Mouse (Mus musculus): ENCODE measurements at regions not wholly inside any gene's neighbourhood (a gene's known extent, or its start where the extent isn't known, plus 50 kb on each side); places are given as distances from the start of the nearest gene placed in this dataset.
A peak's percentile ranks its signal among the peaks of the same experiment; 100 is the strongest.

DNA sequence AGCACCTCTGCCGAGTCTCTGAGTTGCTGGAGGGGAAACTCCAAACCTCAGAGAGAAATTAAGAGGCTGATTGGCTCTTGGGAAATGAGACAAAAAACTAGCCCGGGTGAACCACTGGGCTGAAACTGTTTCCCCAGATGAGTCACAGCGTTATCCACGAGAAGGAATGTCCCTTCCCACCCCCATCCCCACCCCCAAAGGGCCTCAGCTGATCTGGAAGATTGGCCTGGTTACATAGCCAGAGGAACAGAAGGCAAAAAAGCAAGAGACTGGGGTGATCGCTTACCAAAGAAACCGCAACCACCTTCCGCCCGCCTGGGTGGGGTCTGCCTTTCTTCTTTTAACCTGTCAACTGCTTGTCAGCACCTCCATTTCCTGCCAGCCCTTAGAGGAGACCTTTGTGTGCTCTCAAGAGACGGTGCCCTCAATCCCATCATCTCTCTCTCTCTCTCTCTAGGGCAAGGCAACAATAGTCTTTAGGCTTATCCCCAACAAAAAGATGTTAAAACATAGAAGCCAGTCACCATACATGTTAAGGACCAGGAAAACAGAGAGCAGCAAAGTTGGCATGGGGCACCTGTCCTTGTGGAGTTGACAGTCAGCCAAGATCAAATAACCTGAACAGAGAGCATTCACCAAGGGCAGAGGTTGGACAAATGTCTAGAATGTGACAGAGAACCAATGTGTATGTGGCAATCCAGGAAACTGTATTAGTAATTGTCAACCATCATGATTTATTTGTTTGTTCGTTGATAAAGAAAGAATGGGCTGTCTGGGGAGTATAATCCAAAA is 244.4 kb downstream of the Rplp1 start:
- peak; percentile 73 to 83 for DNase-seq

DNA sequence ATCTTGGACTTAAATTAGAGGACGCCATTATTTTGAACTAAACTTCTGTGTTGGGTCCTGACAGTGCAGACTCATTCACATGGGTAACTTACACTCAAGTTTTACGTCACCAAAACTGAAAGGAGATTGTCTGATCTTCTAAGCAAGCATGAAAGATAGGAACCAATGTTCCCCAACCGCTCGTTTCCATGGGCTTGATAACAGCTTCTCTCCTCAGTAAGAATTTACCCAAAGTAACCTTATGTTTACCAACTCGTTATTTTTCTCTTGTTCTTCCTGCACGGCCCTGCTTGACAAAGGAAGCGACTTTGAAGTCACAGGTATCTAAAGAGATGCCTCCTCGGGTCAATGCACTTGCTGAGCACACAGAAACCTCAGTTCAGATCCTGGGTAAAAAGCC is 245.6 kb downstream of the Rplp1 start:
- no peak for DNase-seq

DNA sequence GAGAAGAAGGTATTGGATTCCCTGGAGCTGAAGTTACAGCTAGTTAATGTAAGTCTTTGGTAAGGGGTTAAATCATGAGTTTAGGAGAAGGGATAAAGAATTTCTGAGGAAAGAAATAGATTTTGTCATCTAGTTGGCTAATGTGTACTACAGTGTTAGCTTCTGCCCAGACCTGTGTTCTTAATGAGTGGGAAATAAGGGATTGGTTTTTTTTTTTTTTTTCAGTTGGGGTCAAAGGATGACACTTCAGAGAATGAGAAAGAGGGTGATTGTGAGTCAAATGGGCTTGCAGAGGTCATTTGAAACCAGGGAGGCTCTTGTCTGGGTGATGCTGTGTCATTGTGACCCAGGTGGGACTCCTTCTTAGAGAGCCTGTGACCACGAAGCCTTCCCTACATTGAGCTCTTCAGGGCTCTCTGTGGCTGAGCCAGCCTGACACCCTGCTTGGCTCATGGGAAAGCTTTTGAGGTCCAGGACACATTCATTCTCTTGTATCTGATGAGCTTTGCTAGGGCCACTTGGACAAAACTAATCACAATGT is 246.1 kb downstream of the Rplp1 start:
- DNase-seq = no peak

DNA sequence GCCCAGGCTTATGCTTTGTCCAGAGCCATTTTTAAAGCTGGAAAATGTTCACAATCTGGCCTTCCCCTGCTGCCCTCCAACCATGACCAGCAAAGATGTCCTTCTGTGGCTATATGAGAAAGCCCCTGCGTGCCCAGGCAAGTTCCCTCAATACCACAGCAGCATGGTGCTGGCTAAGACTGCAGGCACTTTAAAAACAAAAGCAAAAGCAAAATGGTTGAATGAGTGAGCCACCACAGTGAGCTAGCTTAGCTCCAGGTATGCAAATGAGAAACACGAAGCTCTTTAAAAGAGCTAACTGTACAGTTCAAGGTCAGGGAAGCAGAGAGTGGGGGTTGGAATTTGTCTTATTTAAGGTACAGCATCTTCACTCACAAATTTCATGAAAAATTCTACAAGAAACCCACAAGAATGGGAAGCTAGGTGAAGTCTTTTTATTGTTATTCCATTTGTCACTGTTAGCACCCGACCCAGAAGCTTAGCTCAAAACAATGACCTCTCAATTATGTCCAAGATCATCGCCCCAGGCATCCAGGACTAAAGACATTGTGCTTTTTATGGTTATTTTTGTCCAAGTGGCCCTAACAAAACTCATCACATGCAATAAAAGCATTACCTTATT is 246.8 kb downstream of the Rplp1 start:
- no peak for DNase-seq

DNA sequence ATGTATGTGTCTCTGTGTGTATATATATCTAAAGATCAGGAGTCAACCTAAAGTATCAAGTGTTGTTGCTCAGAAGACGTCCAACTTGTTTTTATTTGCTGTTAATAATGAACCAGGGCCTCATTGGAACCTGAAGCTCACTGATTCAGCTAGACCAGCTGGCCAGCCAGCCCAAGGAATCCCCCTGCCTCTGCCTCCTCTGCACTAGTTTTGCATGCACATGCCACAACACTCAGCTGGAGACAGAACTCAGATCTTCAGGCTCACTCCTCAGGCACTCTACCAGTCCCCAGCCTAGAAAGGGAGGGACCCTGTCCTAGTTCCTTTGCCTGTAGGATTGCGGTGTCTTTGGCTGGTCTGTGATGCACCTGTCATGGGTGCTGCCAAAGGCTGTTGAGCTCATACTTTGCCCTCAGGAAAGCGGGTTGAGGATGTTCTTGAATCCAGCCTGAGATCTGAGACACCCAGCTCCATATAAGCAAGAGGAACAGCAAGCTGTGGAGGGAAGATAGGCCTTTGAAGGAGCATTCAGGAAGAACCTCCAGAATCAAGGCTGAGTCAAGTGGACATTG is 247.5 kb downstream of the Rplp1 start:
- no peak for DNase-seq

DNA sequence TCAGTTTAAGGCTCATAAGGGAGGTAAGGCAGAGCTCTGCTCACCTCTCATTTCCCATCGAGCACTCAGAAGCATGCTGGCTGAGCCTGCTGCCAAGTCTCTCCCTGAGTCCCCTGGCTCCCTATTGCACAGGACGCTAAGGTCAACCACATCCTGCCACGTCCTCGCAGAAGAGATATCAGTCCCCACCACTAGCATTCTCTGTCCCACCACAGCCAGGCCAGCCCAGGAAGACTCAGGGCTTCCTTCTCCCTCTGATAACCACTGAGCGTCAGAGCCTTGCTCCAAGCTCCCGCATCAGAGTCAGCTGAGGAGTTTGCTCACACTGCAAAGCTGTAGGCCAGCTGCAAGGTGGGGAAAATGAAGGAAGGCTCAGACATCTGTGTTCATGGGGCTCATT is 248.2 kb downstream of the Rplp1 start:
- peak in 1 of 2 experiments; percentile 41 for DNase-seq

DNA sequence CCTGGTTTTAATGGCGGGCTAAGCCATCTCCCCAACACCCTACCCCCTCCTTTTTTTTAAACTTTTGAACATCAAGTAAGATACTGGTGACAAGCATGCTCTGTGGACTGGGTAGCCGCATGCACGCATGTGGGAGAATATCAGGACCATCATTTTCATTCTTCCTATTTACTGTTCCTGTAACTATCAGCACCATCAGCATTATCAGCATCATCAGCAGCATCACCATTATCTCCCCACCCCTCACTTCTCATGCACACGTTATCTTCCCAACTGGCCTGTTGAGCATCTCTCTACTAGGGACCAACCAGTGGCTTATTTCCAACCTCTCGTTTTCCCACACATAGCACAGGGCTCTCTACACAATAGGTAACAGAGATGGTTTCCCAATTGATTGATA is 249.1 kb downstream of the Rplp1 start:
- no peak for DNase-seq

DNA sequence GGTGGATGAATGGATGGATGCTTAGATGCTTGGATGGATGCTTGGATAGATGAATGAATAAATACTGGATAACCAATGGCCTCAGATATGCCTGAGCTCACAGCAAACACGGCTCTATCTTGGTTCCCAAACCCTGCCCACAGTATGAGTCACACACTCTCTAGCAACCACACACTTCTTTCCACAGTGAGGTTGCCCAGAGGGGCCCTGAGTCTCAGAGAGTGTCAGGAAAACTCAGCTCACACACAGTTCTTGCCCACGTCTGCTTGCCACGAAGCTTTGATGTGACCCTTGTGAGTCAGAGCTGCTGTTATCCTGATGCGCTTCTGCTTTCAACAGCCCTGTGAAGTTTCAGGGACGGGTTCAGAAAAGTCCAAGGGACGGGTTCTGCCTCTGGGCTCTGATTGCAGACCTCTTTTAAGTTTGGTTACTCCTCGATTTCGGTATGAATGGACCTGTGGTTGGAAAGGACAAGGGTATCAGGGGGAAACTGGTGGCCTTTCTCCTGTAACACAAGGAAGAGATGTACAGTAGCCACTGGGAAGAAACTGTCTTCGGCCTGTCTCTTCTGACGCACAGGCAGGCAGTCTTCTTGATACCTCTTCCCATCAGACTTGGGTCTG is 250.2 kb downstream of the Rplp1 start:
- DNase-seq = no peak

DNA sequence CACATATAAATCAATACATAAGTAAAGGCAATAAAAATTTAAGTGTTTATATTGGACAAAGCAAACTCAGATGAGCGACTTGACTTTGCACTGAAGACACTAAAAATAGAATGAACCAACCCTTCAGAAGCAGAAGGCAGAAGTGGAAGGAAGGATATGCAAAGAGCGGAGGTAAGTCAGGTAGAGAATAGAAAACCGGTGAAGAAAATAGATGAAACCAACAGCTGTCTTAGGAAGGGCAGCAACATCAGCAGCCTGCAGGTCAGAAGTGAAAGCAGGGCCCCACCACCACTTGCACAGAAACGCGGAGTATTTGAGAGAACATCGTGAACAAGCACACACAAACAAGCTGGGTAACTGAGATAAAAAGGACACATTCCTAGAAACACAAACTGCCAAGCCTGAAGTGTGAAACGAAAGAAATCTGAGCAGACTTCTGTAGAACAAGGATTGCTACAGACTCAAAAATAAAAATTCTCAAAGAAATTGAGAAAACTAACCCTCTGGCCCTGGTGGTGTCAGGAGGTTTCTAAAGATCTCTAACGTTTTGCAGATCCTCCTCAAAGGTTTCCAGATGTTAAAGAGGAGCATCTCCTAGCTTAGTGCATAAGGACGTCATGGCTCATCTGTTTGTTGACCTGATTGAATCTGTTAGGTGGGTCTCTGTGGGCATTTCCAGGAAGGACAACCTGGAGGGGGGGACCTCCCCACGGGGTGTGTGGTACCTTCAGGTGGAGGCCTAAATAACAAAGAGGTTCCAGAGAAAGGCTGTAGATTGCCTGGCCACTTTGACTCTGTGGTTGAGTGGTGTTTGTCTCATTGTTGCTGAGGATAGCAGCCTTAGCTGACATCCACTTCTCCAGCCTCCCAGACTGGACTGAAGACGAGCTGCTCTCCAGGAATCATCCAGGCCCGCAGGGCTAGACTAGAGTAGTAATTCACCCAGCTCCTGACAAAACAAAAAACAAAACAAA is 252.0 kb downstream of the Rplp1 start:
- no peak for DNase-seq

DNA sequence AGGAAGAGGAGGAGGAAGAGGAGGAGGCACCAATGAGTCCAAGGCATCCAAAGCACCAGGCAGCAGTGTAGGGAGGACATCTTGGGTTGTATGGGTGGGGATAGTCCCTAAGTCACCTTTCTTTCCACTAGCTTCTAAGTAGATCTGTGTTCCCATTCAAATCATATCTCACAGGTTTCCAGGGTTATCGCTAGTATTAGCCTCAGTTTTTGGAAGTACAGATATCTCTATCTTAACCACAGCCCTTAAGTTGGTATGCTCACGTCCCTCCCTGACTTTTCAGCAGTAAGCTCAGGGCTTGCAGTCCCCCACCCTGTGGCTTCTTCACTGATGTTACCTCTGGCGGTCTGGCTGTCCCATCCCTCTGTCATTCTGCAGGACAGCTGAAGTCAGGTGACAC is 254.2 kb downstream of the Rplp1 start:
- DNase-seq = no peak

DNA sequence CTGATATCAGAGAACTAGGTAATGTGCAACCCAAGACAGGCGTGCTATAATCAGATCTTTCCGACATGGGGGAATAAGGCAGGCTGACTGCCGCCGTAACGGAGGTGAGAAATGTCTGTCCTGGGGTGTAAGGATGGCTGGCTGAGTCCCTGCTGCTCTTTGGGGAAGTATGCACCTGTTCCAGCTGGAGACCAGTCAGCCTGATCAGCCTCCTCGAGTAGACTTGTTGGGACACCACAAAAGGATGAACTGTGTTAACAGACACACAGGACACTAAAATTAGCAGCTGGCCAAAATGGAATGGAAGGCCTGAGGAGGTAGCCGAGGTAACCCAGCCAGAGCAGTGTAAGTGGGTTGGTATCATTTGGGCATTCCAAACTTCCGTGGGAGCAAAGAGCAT is 256.3 kb downstream of the Rplp1 start:
- DNase-seq = no peak

DNA sequence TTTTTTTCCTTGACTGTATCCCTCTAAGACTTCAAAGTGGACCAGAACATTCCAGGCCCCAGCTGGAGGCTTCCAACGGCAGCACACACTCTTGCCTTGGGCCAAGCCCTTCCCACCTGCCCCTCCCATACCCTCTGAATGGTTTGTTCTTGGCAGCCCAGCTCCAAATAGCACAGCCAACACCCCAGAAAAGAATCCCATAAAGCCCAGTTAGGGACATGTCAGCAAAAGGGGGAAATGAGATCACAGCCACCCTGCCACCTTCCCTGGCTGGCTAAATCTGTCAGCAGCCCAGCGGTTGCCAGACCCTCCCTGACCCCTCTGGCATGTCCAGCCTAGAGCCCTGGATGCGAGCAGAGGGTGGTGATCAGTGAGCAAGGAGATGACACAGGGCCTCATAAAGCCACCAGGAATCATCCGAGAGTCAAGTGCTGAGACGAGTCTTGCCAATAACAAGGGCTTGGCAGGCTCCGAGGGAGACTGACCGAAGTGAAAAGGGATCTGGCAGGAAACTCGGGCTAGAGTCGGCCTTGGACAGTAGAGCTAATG is 258.8 kb downstream of the Rplp1 start:
- no peak for DNase-seq

DNA sequence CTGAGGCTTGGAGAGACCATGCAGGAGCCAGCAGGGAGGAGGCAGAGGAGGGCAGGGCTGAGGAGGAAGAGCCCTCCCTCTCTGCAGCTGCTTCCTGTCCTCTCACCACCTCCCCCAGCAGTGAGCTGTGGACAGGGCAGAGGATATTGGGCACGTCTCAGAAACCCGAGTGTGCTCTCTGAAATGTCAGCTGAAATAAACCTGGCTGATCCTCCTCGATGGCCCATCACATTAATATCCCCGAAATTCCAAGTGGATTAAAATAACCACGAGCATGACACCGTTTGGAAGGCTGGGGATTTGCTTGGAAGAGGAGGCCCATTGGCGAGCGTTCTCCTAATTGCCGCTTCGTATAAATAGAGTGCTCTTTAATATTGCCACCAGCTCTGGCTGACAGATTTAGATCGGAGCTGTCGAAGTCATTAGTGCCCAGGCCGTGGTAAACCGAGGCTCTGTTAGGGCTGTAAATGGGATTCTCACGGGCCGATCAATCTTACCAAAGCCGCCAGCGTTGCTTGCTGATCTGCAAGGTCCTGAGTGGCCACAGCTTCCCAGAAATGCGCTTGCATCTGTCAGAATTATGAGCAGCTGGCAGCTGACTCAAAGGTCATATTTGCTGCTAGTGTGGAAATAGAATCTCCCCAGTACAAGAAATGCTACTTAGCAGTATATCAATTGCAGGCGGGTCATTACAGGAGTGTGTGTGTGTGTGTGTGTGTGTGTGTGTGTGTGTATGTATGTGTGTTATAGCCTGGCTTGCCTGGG is 268.5 kb downstream of the Rplp1 start:
- no peak for DNase-seq

DNA sequence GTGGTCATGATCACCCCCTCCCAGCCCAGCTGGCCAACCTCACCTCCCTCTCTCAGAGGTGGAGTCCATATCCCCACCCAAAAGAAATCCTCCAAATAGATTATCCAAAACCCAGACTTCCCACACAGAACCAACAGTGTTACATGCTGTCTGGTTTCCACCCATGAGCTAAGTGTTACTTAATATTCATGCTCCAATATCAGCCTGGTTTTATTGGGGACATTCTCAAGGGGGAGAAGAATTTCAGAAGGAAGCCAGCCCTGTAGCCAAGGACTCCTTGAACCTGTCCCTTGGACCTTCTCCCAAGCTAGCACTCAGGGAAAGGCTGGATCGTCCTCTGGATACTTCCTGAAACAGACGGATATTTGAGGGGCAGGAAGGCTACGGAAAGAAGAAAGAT is 268.6 kb downstream of the Tle3 start:
- no peak for DNase-seq

DNA sequence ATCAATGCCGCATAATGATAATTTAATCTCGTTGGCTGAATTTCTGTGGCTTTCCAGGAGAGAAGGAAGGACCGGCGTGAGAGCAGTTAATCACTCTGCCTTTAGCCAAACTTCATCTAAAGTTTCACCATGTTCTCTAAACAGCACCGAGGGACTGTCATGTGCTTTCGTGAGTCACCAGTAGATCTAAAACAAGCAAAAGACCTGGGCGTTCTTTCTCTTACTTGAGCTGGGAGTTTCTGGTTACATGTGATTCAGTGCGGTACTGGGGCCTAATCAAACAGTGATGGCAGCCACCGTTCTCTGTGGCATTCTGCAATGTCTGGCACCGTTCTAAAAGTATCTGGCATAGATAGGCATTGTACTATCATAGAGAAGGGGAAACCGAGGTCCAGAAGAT is 266.7 kb downstream of the Tle3 start:
- DNase-seq = no peak

DNA sequence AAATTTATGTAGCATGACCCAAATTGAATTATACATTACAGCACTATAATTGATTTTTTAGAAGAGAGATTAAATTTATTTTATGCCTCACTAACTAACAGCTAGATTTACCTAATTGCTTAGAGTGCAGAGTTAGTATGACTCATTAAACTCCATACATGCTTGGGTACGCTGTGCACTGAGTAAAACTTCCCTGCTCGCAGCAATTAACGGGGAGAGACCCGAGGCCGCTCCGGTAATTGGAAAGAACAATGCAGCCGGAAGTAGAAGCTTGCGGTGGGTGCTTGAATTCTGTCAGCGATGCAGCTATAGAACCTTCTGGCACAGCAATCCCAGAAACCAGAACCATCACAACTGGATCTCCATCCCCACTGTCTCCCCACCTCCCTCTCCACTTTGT is 261.8 kb downstream of the Tle3 start:
- no peak for DNase-seq

DNA sequence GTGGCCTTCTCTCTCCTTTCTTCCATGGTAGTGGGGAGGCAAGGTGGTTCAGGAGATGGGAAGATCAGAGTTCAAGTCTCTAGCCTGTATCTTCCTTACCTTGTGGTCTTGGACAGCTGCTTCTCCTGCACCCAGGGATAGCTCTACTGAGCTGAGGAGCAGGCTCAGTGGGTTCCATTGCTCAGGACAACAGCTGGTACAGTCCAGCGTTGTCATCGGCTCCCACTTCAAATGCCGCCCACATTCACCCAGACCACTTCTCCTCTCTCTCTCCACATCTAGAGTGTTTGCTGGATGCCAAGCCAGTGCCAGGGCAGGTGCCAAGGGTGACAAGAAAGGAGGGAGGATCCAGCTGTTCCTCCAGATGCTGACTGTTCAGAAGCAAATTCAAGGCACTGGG is 260.4 kb downstream of the Tle3 start:
- DNase-seq = no peak

DNA sequence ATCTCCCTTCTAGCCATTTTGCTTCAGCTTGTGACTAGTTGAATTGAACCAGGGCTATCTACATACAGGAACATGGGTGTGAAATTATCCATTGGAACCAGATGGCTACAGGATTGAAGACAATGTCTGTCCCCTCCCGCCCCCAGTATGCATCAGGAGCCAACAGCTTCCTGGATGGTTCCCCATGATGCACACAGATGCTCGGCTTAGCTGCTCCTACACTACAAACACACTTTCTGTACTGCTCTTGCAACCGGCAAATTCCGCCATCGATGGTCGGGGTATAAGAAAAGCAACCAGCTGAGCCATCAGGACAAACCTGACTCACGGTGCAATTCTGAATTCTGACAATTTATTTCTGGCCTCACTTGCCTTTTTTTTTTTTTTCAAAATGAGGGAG is 258.9 kb downstream of the Tle3 start:
- no peak for DNase-seq

DNA sequence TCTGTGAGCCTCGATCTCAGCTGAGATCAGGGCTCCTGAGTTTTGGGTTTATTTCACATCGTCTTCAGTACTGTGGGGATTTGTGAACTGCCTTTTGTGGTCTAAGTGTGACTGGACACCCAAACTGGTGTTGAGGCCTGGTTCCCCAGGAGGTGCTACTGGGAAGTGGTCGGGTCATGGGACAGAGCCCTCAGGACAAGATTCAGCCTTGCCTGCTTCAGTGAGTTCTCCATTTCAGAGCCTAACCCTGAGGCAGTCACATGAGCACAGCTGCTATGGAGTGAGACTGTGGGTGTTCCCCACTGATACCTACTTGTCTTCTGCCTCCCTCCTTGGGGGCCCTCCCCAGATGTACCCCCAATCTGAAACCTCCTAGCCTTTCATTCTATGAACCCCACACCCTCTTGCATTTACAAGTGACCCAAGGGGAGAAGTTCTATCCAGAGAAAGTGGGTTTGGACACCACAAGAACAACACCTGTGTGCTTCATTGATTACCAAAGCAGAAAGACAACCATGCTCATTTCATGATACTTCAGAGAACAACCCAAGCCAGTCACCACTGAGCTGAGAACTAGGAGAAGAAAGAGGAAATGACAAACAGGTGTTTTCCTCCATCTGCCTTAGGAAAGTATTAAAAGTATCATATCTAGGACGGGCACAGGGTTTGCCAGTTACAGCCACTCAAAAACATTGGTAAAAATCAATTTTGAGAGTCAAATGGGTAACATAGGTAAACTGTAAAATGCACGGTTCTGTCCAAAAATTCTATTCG is 255.8 kb downstream of the Tle3 start:
- DNase-seq = no peak

DNA sequence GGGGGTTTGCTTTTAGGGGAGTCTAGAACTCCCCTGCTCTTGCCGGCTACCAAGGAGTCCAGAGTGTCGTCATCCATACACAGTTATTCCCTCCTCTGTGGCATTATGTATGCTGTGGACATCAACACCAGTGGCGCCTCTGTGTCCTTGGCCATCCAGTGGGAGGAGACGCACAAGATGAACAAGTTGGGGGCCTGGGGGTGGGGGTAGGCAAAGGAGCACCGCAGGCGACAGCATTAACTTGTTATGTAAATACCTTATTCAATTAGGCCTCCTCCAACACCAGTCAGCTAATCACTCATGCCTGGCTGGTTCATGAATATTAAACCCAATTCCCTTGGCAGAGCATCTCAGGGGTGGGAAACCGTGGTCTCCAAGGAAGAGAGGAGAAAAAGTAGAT is 250.8 kb downstream of the Tle3 start:
- no peak for DNase-seq

DNA sequence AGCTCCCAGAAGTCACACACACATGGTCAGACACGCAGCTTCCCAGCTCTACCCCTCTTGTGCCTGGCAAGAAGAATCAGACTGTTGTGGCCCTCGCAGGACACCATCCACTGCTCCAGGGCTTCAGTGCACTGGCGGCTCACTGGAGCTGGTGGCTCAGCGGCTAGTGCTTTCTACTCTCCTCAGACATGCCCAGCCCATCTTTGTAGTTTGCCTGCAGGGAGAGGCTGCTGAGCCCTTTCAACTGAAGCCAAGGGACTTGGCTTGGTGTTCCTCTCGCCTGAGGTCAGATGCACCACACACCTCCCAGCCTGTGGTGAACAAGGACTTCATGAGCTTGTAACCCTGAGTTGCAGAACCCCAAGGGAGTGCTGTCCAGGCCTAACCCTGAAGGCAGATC is 249.8 kb downstream of the Tle3 start:
- no peak for DNase-seq
